Mouse (Mus musculus) thymus, adult 2 months (tissue): ENCODE results near the gene Stk11ip.

Experiments
- CTCF ChIP-seq: fragments of 200-500 bp; IDR thresholded peaks from 2 replicates; pipeline ENCODE4 v1.5.1; 2012; ENCODE audit warnings: mild to moderate bottlenecking, control low read depth, low read length, moderate library complexity, borderline replicate concordance; ENCODE audit not compliant: control insufficient read depth, poor library complexity, insufficient read depth; ENCODE audit errors: extremely low read depth
- POLR2A ChIP-seq: fragments of 200-500 bp; IDR thresholded peaks from 2 replicates; pipeline ENCODE4 v1.6.1; 2012; ENCODE audit warnings: mild to moderate bottlenecking, low read length, control low read depth, moderate library complexity; ENCODE audit not compliant: control insufficient read depth, poor library complexity, insufficient read depth; ENCODE audit errors: extremely low read depth

DNA sequence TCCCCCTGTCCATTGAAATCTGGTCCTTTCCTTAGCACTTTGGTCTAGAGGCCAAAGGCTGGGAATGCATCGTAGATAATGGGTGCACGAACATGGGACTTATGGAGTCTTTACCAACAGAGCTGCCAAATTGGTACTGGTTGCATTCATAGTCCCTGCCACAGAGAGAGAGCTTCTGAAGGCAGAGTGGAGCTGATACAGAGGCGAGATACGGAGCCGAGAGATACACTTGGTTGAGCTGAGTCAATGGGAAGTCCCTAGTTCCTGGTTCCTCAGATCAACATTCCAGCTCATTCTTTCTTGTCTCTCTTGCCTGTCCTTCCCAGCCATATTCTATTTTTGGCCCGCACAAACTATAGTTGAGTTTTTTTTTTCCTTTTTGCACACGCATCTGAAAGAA lies 52.4 kb downstream of the Stk11ip start:
- TF ChIP-seq POLR2A (no peak), CTCF (no peak)
